In the genomic region with DNA sequence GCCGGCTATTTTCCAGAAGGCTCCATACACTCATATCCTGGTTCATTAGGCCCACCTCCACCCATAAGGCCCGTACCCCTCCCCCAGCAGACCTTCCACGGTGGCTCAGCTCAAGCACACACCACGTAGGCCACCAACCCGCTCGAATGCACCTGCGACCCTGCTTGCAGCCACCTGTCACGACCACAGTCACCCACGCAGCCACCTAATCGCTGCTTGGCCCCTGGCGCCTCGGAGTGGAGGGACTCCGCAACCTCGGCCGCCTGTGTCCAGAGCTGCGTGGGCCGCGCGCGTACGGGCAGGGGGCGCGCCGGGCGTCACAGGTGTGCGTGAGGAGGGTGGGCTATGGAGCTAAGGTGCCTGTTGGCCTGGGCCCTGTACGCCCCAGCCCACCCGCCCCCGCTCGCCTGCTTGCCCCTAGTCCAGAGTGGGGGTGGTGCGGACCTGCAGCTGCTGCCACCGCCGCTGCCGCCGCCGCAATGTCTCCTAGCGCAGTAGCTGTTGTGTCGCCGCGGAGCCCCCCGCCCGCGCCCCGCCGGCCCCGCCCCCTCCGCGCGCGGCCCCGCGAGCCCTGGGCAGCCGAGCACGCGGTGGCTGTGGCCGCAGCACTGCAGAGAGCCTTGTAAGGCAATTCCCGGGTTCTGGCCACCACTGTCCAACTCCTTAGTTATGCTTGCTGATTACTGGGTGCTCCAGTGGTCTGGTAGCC, we compare ENCODE assay signal across 8 mouse cellular contexts. TPM values are rescaled to one million over a fixed set of nuclear protein-coding genes. Genes with fewer than 3 reads are reported as not detected.
DNase-seq lines count a peak whose midpoint lies in the region; ATAC-seq lines count a peak whose summit lies in the region.

Pnck (minus strand) TSS at position 543 of the 709 bp plus-strand sequence.

- H3K27ac ChIP-seq in kidney, embryonic 14.5 days (ENCODE audit: low read depth, low read length), result no peak within 1 kb of the TSS
- H3K27ac ChIP-seq in liver, embryonic 16.5 days (ENCODE audit: low read length), result no peak within 1 kb of the TSS

- no peaks in the 10 kb centered on the region for H3K9me3 ChIP-seq in kidney, embryonic 14.5 days (ENCODE audit: control insufficient read depth, low read length)
- no peaks in the 10 kb centered on the region for H3K9me3 ChIP-seq in liver, embryonic 16.5 days (replicated peaks; ENCODE audit: control insufficient read depth, low read length)

- H3K9ac ChIP-seq in kidney, embryonic 14.5 days (ENCODE audit: low read depth, low read length), result peak within 1 kb of the TSS; percentile 50
- H3K9ac ChIP-seq in liver, embryonic 16.5 days (ENCODE audit: low read depth, low read length), result peak within 1 kb of the TSS; percentile 16; the same call in 1 of the 2 replicates

- peak within 1 kb of the TSS; percentile 67 for H3K4me2 ChIP-seq in kidney, embryonic 14.5 days (replicated peaks; ENCODE audit: low read depth, low read length)
- peak within 1 kb of the TSS; percentile 57 for H3K4me2 ChIP-seq in liver, embryonic 16.5 days (ENCODE audit: low read depth, low read length)

- no peaks in the 10 kb centered on the region for H3K27me3 ChIP-seq in kidney, embryonic 14.5 days (ENCODE audit: control insufficient read depth, insufficient read depth, low read length)
- peaks cover 6% of the 10 kb centered on the region for H3K27me3 ChIP-seq in liver, embryonic 16.5 days (ENCODE audit: control insufficient read depth, insufficient read depth, low read depth, low read length)

- no peaks in the 10 kb centered on the region for H3K36me3 ChIP-seq in kidney, embryonic 14.5 days (ENCODE audit: control insufficient read depth, insufficient read depth, low read length)
- no peaks in the 10 kb centered on the region for H3K36me3 ChIP-seq in liver, embryonic 16.5 days (ENCODE audit: control insufficient read depth, insufficient read depth)

- WGBS in kidney, embryonic 14.5 days, result 31% methylated on average over 54 of the region's 57 CpGs
- 20% methylated on average over 54 of the region's 57 CpGs for WGBS in liver, embryonic 16.5 days (ENCODE audit: insufficient replicate concordance)

- H3K4me3 ChIP-seq in kidney, embryonic 14.5 days (ENCODE audit: low read length), result peak within 1 kb of the TSS; percentile 46
- H3K4me3 ChIP-seq in liver, embryonic 16.5 days (ENCODE audit: low read depth, low read length), result peak within 1 kb of the TSS; percentile 40

- no peak for DNase-seq in kidney, adult 9 months
- peak; percentile 24 for DNase-seq in ZHBTc4 (ENCODE audit: low read depth, low spot score)
- DNase-seq in embryo, embryonic 9.5 days (ENCODE audit: extremely low spot score), result peak; percentile 28
- peak; percentile 49 for DNase-seq in thymus, postnatal 4 days
- DNase-seq in spleen, adult 18-20 months, result no peak

- H3K4me1 ChIP-seq in kidney, embryonic 14.5 days (ENCODE audit: control insufficient read depth, insufficient read depth, low read length), result no peaks in the 10 kb centered on the region
- no peaks in the 10 kb centered on the region for H3K4me1 ChIP-seq in liver, embryonic 16.5 days (ENCODE audit: control insufficient read depth, low read depth, low read length)

- peak; percentile 59 for ATAC-seq in kidney, embryonic 14.5 days (ENCODE audit: low FRiP score, low TSS enrichment)
- peak; percentile 50 for ATAC-seq in inflammation-experienced regulatory T-cells, adult 6 months
- no peak for ATAC-seq in liver, embryonic 16.5 days (ENCODE audit: low read depth)

RNA-seq across cellular contexts. Expression of gene Pnck, which starts in this region (rescaled TPM):
- 14.1 and 16.3 TPM in 2 replicates for polyA plus RNA-seq in kidney, embryonic 14.5 days (2014; fragmentation: Nextera tagmentation; extraction: Ambion mirVana)
- 1 to 10 TPM in 2 of 3 experiments, under 1 TPM in 1; 0.48 to 4.1 (median 2.3) TPM for polyA plus RNA-seq in inflammation-experienced regulatory T-cells, adult 6 months (2017; shearing (Covaris generic))
- polyA plus RNA-seq in liver, embryonic 16.5 days (2015; fragmentation: Nextera tagmentation; extraction: Ambion mirVana), result 1.5 and 1.6 TPM in 2 replicates

Comparison
In these comparisons a context has a peak if more than half of its experiments do, and no peak if none do; other contexts are left out.
1. DNase-seq: peak in ZHBTc4 (single experiment), embryo, embryonic 9.5 days (single experiment) and thymus, postnatal 4 days (single experiment); none in kidney, adult 9 months (single experiment) and spleen, adult 18-20 months (0 of 2).